Mouse (Mus musculus): ENCODE measurements around the gene Oxa1l.

- no peak for TF ChIP-seq CTCF (IDR thresholded peaks at IDR 0.05; ENCODE audit: extremely low read depth, insufficient read depth, low read length)
- TF ChIP-seq POLR2A (IDR thresholded peaks at IDR 0.05; ENCODE audit: extremely low read depth, insufficient read depth, low read length), result no peak
Measured at GRCm38 (mm10) chr14:54382641-54383040, 22.0 kb downstream of the Oxa1l start.

All from cortical plate, adult 2 months (tissue).